Mouse (Mus musculus) lung, postnatal 0 days (tissue): ENCODE results near the gene Fam120c. TPM values are rescaled to one million over a fixed set of nuclear protein-coding genes. Genes with fewer than 3 reads are reported as not detected.

Source experiments
- ATAC-seq: fragments of 200-750 bp; cut with Nextera tagmentation; 2 replicates; pipeline ENCODE4 v1.8.0; 2017; ENCODE audit warnings: moderate library complexity
- DNase-seq: peaks from one replicate; pipeline ENCODE4 v3.0.0-alpha.2; 2016; ENCODE audit warnings: low spot score
- H3K27ac ChIP-seq: fragments of 300-500 bp; sonication (generic); 2 replicates; pipeline ENCODE4 v1.5.1; 2014; ENCODE audit warnings: antibody characterized with exemption, mild to moderate bottlenecking, low read length, mixed read lengths
- H3K27me3 ChIP-seq: fragments of 300-500 bp; sonication (generic); replicated peaks from 2 replicates; pipeline ENCODE4 v1.6.1; 2014; ENCODE audit warnings: low read length, mixed read lengths; ENCODE audit not compliant: insufficient read depth
- H3K36me3 ChIP-seq: fragments of 300-500 bp; sonication (generic); 2 replicates; pipeline ENCODE4 v1.6.1; 2014; ENCODE audit warnings: low read length, mixed read lengths; ENCODE audit not compliant: insufficient read depth
- H3K4me1 ChIP-seq: fragments of 300-500 bp; sonication (generic); 2 replicates; pipeline ENCODE4 v1.6.1; 2014; ENCODE audit warnings: antibody characterized with exemption, low read depth, low read length, mixed read lengths; ENCODE audit not compliant: insufficient read depth
- H3K4me2 ChIP-seq: fragments of 300-500 bp; sonication (generic); replicated peaks from 2 replicates; pipeline ENCODE4 v1.6.1; 2014; ENCODE audit warnings: low read depth, mild to moderate bottlenecking, low read length, moderate library complexity, mixed read lengths
- H3K4me3 ChIP-seq: fragments of 300-500 bp; sonication (generic); 2 replicates; pipeline ENCODE4 v1.5.1; 2014; ENCODE audit warnings: low read depth, low read length
- H3K9ac ChIP-seq: fragments of 300-500 bp; sonication (generic); replicated peaks from 2 replicates; pipeline ENCODE4 v1.6.1; 2014; ENCODE audit warnings: low read depth, mild to moderate bottlenecking
- H3K9me3 ChIP-seq: fragments of 300-500 bp; sonication (generic); 2 replicates; pipeline ENCODE4 v1.6.1; 2016; ENCODE audit warnings: low read length, mixed read lengths
- CTCF ChIP-seq: IDR thresholded peaks from 2 replicates; pipeline ENCODE4 v1.5.1; 2016; ENCODE audit warnings: antibody characterized with exemption, mild to moderate bottlenecking
- EP300 ChIP-seq: IDR thresholded peaks from 2 replicates; pipeline ENCODE4 v1.6.1; 2016; ENCODE audit warnings: antibody characterized with exemption, mild to moderate bottlenecking, control low read depth
- WGBS: fragments of 180-500 bp; shearing (Covaris S2); extraction: QIAGEN DNeasy Blood & Tissue Kit; methylation state at CpG from one replicate; pipeline ENCODE4 v1.1.7; 2014; 5-methylcytosine and 5-hydroxymethylcytosine counted together
- polyA plus RNA-seq: library from polyadenylated mRNA; unstranded; fragments of >200 nt; fragmentation: Nextera tagmentation; extraction: Ambion mirVana; gene quantifications from 2 replicates; pipeline ENCODE4 v1.2.1, GENCODE M21; 2015

Gene Fam120c
- polyA plus RNA-seq, 1 experiment from 2014 or later, result 1.1 TPM

GRCm38 (mm10) chrX:151513694-151514093, 169.7 kb downstream of the Fam120c start:
- Histone ChIP-seq H3K9ac (no peak overlapping the region), H3K4me2 (no peak overlapping the region), H3K36me3 (no peaks in the 10 kb centered on the region), H3K4me3 (no peak overlapping the region), H3K4me1 (no peaks in the 10 kb centered on the region), H3K9me3 (no peaks in the 10 kb centered on the region), H3K27ac (no peak overlapping the region), H3K27me3 (no peaks in the 10 kb centered on the region)
- no peak for ATAC-seq
- DNase-seq, result no peak
- 88% methylated on average over 2 of the region's 2 CpGs for WGBS
- TF ChIP-seq CTCF (no peak), EP300 (no peak)

GRCm38 (mm10) chrX:151518181-151518580, 174.2 kb downstream of the Fam120c start:
- no peak overlapping the region for H3K9ac ChIP-seq
- H3K9me3 ChIP-seq, result no peaks in the 10 kb centered on the region
- no peak for DNase-seq
- no peak overlapping the region for H3K4me2 ChIP-seq
- WGBS, result 36% methylated on average over 1 of the region's 1 CpGs
- no peaks in the 10 kb centered on the region for H3K27me3 ChIP-seq
- H3K4me3 ChIP-seq, result no peak overlapping the region
- no peak for ATAC-seq
- TF ChIP-seq CTCF (no peak), EP300 (no peak)
- H3K36me3 ChIP-seq, result no peaks in the 10 kb centered on the region
- H3K4me1 ChIP-seq, result no peaks in the 10 kb centered on the region
- H3K27ac ChIP-seq, result no peak overlapping the region

GRCm38 (mm10) chrX:151520127-151520457, 176.1 kb downstream of the Fam120c start:
- Histone ChIP-seq H3K4me1 (no peaks in the 10 kb centered on the region), H3K9me3 (no peaks in the 10 kb centered on the region), H3K4me2 (peak overlapping the region; percentile 41), H3K36me3 (no peaks in the 10 kb centered on the region), H3K4me3 (peak overlapping the region; percentile 46), H3K27me3 (no peaks in the 10 kb centered on the region), H3K27ac (peak overlapping the region; percentile 98), H3K9ac (0 out of 2 replicates have a peak overlapping the region, but pooled peaks have one; percentile 39)
- WGBS, result 17% methylated on average over 17 of the region's 17 CpGs
- no peak for ATAC-seq
- TF ChIP-seq EP300 (no peak), CTCF (no peak)
- DNase-seq, result no peak

- peak; percentile 97 for DNase-seq
- ATAC-seq, result peak; percentile 97
- H3K27ac ChIP-seq, result peak within 1 kb of the TSS; percentile 98
- peak; percentile 65 for TF ChIP-seq EP300
- peak; percentile 25 for TF ChIP-seq CTCF
- H3K36me3 ChIP-seq, result no peaks in the 10 kb centered on the region
- H3K27me3 ChIP-seq, result no peaks in the 10 kb centered on the region
- H3K9me3 ChIP-seq, result no peaks in the 10 kb centered on the region
- 21% methylated on average over 60 of the region's 68 CpGs for WGBS
- H3K4me2 ChIP-seq, result peak within 1 kb of the TSS; percentile 61
- H3K4me1 ChIP-seq, result no peaks in the 10 kb centered on the region
- peak within 1 kb of the TSS; percentile 82 for H3K9ac ChIP-seq
- peak within 1 kb of the TSS; percentile 46 for H3K4me3 ChIP-seq
Observed at GRCm38 (mm10) chrX:151520458-151521322, 176.7 kb downstream of the Fam120c start, which contains the start of gene Phf8. Gene Phf8 (plus strand): TSS chrX:151520672.

Other genes starting within 250 kb of the Fam120c start
- gene Tsr2, start 247.6 kb upstream of the Fam120c start, polyA plus RNA-seq, result 12.4 and 14.6 TPM in 2 replicates
- gene Wnk3, start 146.1 kb upstream of the Fam120c start, polyA plus RNA-seq, result 0.08 and 0.18 TPM in 2 replicates
- 9.5 and 11.5 TPM in 2 replicates for gene Phf8, start 176.5 kb downstream of the Fam120c start, polyA plus RNA-seq